Mouse (Mus musculus) MEL (cell line): ENCODE results near the gene Olfr215.

Experiments used
- BHLHE40 ChIP-seq: IDR thresholded peaks from 2 replicates; pipeline ENCODE4 v1.6.1; 2012; ENCODE audit warnings: low read depth, mild to moderate bottlenecking, inconsistent platforms, low read length, improper control_type of control experiment, borderline replicate concordance
- CTCF ChIP-seq, 3 experiments: IDR thresholded peaks in 2 of 3; conservative IDR thresholded peaks in 1 of 3; 2 replicates each; pipeline ENCODE4 v1.5.1; 2011 to 2012; ENCODE audit warnings: low read length in 3 of 3, low read depth in 2 of 3, mild to moderate bottlenecking in 2 of 3, improper control_type of control experiment in 1 of 3, inconsistent platforms in 1 of 3, mixed read lengths in 1 of 3, moderate library complexity in 1 of 3; ENCODE audit not compliant: control insufficient read depth in 1 of 3, insufficient read depth in 1 of 3, poor library complexity in 1 of 3, severe bottlenecking in 1 of 3
- E2F4 ChIP-seq: IDR thresholded peaks from 2 replicates; pipeline ENCODE4 v1.6.1; 2011; ENCODE audit warnings: low read depth, low read length, improper control_type of control experiment, borderline replicate concordance
- HCFC1 ChIP-seq: IDR thresholded peaks from 2 replicates; pipeline ENCODE4 v1.6.1; 2012; ENCODE audit warnings: low read depth, mild to moderate bottlenecking, inconsistent platforms, low read length, improper control_type of control experiment, moderate library complexity
- KAT2A ChIP-seq: conservative IDR thresholded peaks from 2 replicates; pipeline ENCODE4 v1.6.1; 2012; ENCODE audit warnings: low read depth, low read length, improper control_type of control experiment, inconsistent platforms
- MEF2A ChIP-seq: IDR thresholded peaks from 2 replicates; pipeline ENCODE4 v1.6.1; 2014; ENCODE audit warnings: low read depth, mild to moderate bottlenecking, inconsistent platforms, low read length, improper control_type of control experiment; ENCODE audit not compliant: poor library complexity, insufficient replicate concordance, severe bottlenecking; ENCODE audit errors: extremely low read depth
- MYB ChIP-seq: IDR thresholded peaks from 2 replicates; pipeline ENCODE4 v1.6.1; 2011; ENCODE audit warnings: mild to moderate bottlenecking, low read depth, low read length, improper control_type of control experiment
- NRF1 ChIP-seq: IDR thresholded peaks from 2 replicates; pipeline ENCODE4 v1.6.1; 2014; ENCODE audit warnings: low read depth, mild to moderate bottlenecking, inconsistent platforms, low read length, improper control_type of control experiment, moderate library complexity; ENCODE audit not compliant: poor library complexity, insufficient read depth, severe bottlenecking
- POLR2A ChIP-seq, 2 experiments: IDR thresholded peaks; 2 replicates each; pipeline ENCODE4 v1.6.1; 2011 to 2012; ENCODE audit warnings: low read length in 2 of 2, mild to moderate bottlenecking in 2 of 2, control low read depth in 1 of 2, improper control_type of control experiment in 1 of 2, low read depth in 1 of 2, moderate library complexity in 1 of 2; ENCODE audit not compliant: control insufficient read depth in 1 of 2, insufficient read depth in 1 of 2, poor library complexity in 1 of 2
- POLR2AphosphoS5 ChIP-seq: IDR thresholded peaks from 2 replicates; pipeline ENCODE4 v1.6.1; 2012; ENCODE audit warnings: low read depth, borderline replicate concordance, mild to moderate bottlenecking, inconsistent platforms, low read length, moderate library complexity, mixed read lengths
- TBP ChIP-seq: IDR thresholded peaks from 2 replicates; pipeline ENCODE4 v1.8.0; 2011; ENCODE audit warnings: low read depth, low read length, improper control_type of control experiment
- ZNF384 ChIP-seq: IDR thresholded peaks from 2 replicates; pipeline ENCODE4 v1.6.1; 2012; ENCODE audit warnings: low read depth, mild to moderate bottlenecking, inconsistent platforms, low read length, improper control_type of control experiment

DNA sequence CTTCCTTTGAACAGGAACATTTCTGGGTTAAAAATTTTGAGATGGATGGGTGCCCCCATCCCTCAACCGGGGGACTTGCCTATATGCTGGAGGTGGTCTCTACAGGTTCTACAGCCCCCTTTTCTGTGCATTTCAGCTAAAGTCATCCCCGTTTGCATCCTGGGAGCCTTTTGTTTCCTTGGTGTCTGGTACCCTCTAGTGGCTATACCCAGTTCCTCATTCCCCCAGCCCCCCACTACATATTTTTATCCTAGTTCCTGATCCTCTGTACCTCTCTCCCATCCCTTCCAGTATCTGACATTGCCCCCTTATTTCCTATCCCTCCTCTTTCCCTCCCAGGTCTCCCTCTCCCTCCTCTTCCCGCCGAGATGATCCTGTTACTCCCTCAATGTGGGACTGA lies 23.2 kb upstream of the Olfr215 start:
- TF ChIP-seq POLR2A (IDR thresholded peaks at IDR 0.05; ENCODE audit: control insufficient read depth in 1 of 2, insufficient read depth in 1 of 2, low read depth in 1 of 2, low read length in 2 of 2, poor library complexity in 1 of 2) (no peak), CTCF (IDR thresholded peaks at IDR 0.05 in 2 of 3, conservative IDR thresholded peaks at IDR 0.05 in 1 of 3; ENCODE audit: control insufficient read depth in 1 of 3, insufficient read depth in 1 of 3, low read depth in 2 of 3, low read length in 3 of 3, poor library complexity in 1 of 3, severe bottlenecking in 1 of 3) (peak in 1 of 3 experiments; percentile 20; a peak in 1 of 6 replicates), ZNF384 (no peak), TBP (no peak), MYB (no peak), NRF1 (no peak), E2F4 (no peak), HCFC1 (no peak), MEF2A (no peak), KAT2A (no peak), POLR2AphosphoS5 (no peak), BHLHE40 (no peak)
